Mouse (Mus musculus) myocyte (in vitro differentiated cells): Measurements from ENCODE around the gene Actn4.

Experiments used
- E2F4 ChIP-seq: IDR thresholded peaks from one replicate; pipeline ENCODE4 v1.6.1; 2011; ENCODE audit warnings: mild to moderate bottlenecking, control low read depth, moderate library complexity; ENCODE audit not compliant: insufficient read depth
- MYOG ChIP-seq, 3 experiments: IDR thresholded peaks; one replicate each; pipeline ENCODE4 v1.6.1; 2011; ENCODE audit warnings: control low read depth in 2 of 3, low read depth in 2 of 3, mild to moderate bottlenecking in 2 of 3; ENCODE audit not compliant: insufficient read length in 2 of 3, control insufficient read depth in 1 of 3, insufficient read depth in 1 of 3
- POLR2A ChIP-seq: IDR thresholded peaks from one replicate; pipeline ENCODE4 v1.6.1; 2011; ENCODE audit warnings: low read depth, mild to moderate bottlenecking, control low read depth, moderate library complexity; ENCODE audit not compliant: insufficient read length
- POLR2AphosphoS2 ChIP-seq: IDR thresholded peaks from one replicate; pipeline ENCODE4 v1.6.1; 2011; ENCODE audit warnings: low read depth, control low read depth; ENCODE audit not compliant: insufficient read length
- TCF3 ChIP-seq: IDR thresholded peaks from one replicate; pipeline ENCODE4 v1.6.1; 2011; ENCODE audit warnings: low read depth, control low read depth; ENCODE audit not compliant: insufficient read length
- USF1 ChIP-seq: IDR thresholded peaks from one replicate; pipeline ENCODE4 v1.6.1; 2011; ENCODE audit warnings: low read depth, mild to moderate bottlenecking, control low read depth, moderate library complexity

GRCm38 (mm10) chr7:28849700-28850236 is 112.4 kb downstream of the Actn4 start:
- no peak for TF ChIP-seq POLR2AphosphoS2
- TF ChIP-seq USF1, result no peak
- TF ChIP-seq TCF3, result no peak
- TF ChIP-seq POLR2A, result no peak
- TF ChIP-seq MYOG (IDR thresholded peaks at IDR 0.05; ENCODE audit: control insufficient read depth in 1 of 3, insufficient read depth in 1 of 3, insufficient read length in 2 of 3, low read depth in 2 of 3), result no peak
- no peak for TF ChIP-seq E2F4
